Comparison of ENCODE assay signal across 9 mouse cellular contexts in the genomic region with DNA sequence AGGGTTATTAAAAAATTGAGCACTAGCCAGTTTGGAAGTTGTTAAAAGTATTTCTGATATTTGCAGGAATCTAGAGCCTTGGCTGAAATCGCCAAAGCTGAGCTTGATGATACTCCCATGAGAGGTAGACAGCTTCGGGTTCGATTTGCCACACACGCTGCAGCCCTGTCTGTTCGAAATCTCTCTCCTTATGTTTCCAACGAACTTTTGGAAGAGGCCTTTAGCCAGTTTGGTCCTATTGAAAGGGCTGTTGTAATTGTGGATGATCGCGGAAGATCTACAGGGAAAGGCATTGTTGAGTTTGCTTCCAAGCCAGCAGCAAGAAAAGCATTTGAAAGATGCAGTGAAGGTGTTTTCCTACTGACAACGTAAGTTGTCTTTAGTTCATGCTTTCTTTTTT. TPM values are rescaled to one million over a fixed set of nuclear protein-coding genes. Genes with fewer than 3 reads are reported as not detected.
DNase-seq lines count a peak whose midpoint lies in the region; ATAC-seq and TF ChIP-seq lines count a peak whose summit lies in the region.
"Had no signal": no experiment of that assay in that cellular context is flagged by ENCODE, and none has a peak within 500 bp of the region (broad histone marks: within the 10 kb centered on the region; RNA-seq: fewer than 3 reads in every experiment).

No protein-coding gene starts in this region.

- no peak for TF ChIP-seq CTCF in G1E (IDR thresholded peaks at IDR 0.05; ENCODE audit: low read depth, low read length)

- intact Hi-C loops in left cerebral cortex, postnatal 10 days (cut with DNase I): no loop called here

- 0 out of 2 replicates have a peak overlapping the region, but pooled peaks have one; percentile 98 for H3K27ac ChIP-seq in heart, embryonic 13.5 days (replicated peaks)
- H3K27ac ChIP-seq in hindbrain, embryonic 11.5 days (ENCODE audit: low read depth, low read length): no peak overlapping the region
- H3K27ac ChIP-seq in midbrain, embryonic 11.5 days (ENCODE audit: low read depth, low read length): no peak overlapping the region

- no peak for DNase-seq in heart, postnatal 4 days
- no peak for DNase-seq in G1E (ENCODE audit: low spot score)
- DNase-seq in hindbrain, embryonic 11.5 days (ENCODE audit: low spot score): no peak
- DNase-seq in midbrain, embryonic 11.5 days (ENCODE audit: low spot score, missing footprints): peak; percentile 90
- DNase-seq in right cerebral cortex, postnatal 36 days (ENCODE audit: low spot score in 2 of 2): no peak
- no peak for DNase-seq in natural killer cell, adult 2 months (ENCODE audit: low spot score in 2 of 2)
- no peak for DNase-seq in left cerebral cortex, postnatal 10 days (ENCODE audit: extremely low spot score in 1 of 2, low spot score in 2 of 2)
- DNase-seq: spleen, adult 18-20 months had no signal

- no peaks in the 10 kb centered on the region for H3K27me3 ChIP-seq in heart, embryonic 13.5 days (replicated peaks)
- H3K27me3 ChIP-seq in G1E (ENCODE audit: insufficient read depth, low read length): no peaks in the 10 kb centered on the region
- no peaks in the 10 kb centered on the region for H3K27me3 ChIP-seq in hindbrain, embryonic 11.5 days (ENCODE audit: control insufficient read depth, insufficient read depth, low read length)
- no peaks in the 10 kb centered on the region for H3K27me3 ChIP-seq in midbrain, embryonic 11.5 days (ENCODE audit: control insufficient read depth, insufficient read depth, low read length)

- H3K36me3 ChIP-seq in heart, embryonic 13.5 days: peaks cover 57% of the 10 kb centered on the region
- H3K36me3 ChIP-seq in G1E (replicated peaks): peaks cover 63% of the 10 kb centered on the region
- H3K36me3 ChIP-seq in hindbrain, embryonic 11.5 days (ENCODE audit: control insufficient read depth, insufficient read depth, low read length): peaks cover 12% of the 10 kb centered on the region
- peaks cover 29% of the 10 kb centered on the region for H3K36me3 ChIP-seq in midbrain, embryonic 11.5 days (ENCODE audit: control insufficient read depth, insufficient read depth, low read length)

- peak overlapping the region; percentile 96 for H3K4me3 ChIP-seq in heart, embryonic 13.5 days
- H3K4me3 ChIP-seq in G1E (ENCODE audit: low read depth, low read length): peak overlapping the region; percentile 92
- H3K4me3 ChIP-seq in hindbrain, embryonic 11.5 days (ENCODE audit: low read depth, low read length): peak overlapping the region; percentile 100
- H3K4me3 ChIP-seq in midbrain, embryonic 11.5 days (ENCODE audit: low read depth, low read length): peak overlapping the region; percentile 100

- 3% methylated on average over 9 of the region's 9 CpGs for WGBS in heart, embryonic 13.5 days
- 5% methylated on average over 9 of the region's 9 CpGs for WGBS in hindbrain, embryonic 11.5 days
- WGBS in midbrain, embryonic 11.5 days: 6% methylated on average over 9 of the region's 9 CpGs

- peaks cover 46% of the 10 kb centered on the region for H3K4me1 ChIP-seq in heart, embryonic 13.5 days
- peaks cover 42% of the 10 kb centered on the region for H3K4me1 ChIP-seq in G1E (ENCODE audit: insufficient read depth, low read depth, low read length)
- H3K4me1 ChIP-seq in hindbrain, embryonic 11.5 days (replicated peaks; ENCODE audit: control insufficient read depth, insufficient read depth, low read length): 0 out of 2 replicates have a peak, but pooled peaks cover 6% of the 10 kb centered on the region
- peaks cover 15% of the 10 kb centered on the region for H3K4me1 ChIP-seq in midbrain, embryonic 11.5 days (ENCODE audit: control insufficient read depth, insufficient read depth, low read length)

- peak overlapping the region; percentile 100 for H3K9ac ChIP-seq in heart, embryonic 13.5 days
- peak overlapping the region; percentile 100 for H3K9ac ChIP-seq in hindbrain, embryonic 11.5 days (ENCODE audit: low read depth, low read length)
- peak overlapping the region; percentile 100 for H3K9ac ChIP-seq in midbrain, embryonic 11.5 days (ENCODE audit: low read length)

- no peaks in the 10 kb centered on the region for H3K9me3 ChIP-seq in heart, embryonic 13.5 days
- no peaks in the 10 kb centered on the region for H3K9me3 ChIP-seq in G1E (replicated peaks)
- no peaks in the 10 kb centered on the region for H3K9me3 ChIP-seq in hindbrain, embryonic 11.5 days (ENCODE audit: control insufficient read depth, low read length)
- H3K9me3 ChIP-seq in midbrain, embryonic 11.5 days (ENCODE audit: control insufficient read depth, low read length): no peaks in the 10 kb centered on the region

- ATAC-seq in heart, embryonic 13.5 days (ENCODE audit: extremely low read depth, insufficient number of reproducible peaks, low FRiP score, low TSS enrichment): no peak
- no peak for ATAC-seq in G1E (ENCODE audit: extremely low read depth, insufficient number of reproducible peaks, low FRiP score, poor library complexity, severe bottlenecking)
- no peak for ATAC-seq in hindbrain, embryonic 11.5 days (ENCODE audit: low FRiP score)
- no peak for ATAC-seq in midbrain, embryonic 11.5 days (ENCODE audit: low FRiP score)

- H3K4me2 ChIP-seq in heart, embryonic 13.5 days: peak overlapping the region; percentile 94
- H3K4me2 ChIP-seq in hindbrain, embryonic 11.5 days (replicated peaks; ENCODE audit: low read depth, low read length): peak overlapping the region; percentile 85
- H3K4me2 ChIP-seq in midbrain, embryonic 11.5 days: peak overlapping the region; percentile 89

RNA-seq across cellular contexts. Expression of gene Sfpq, which starts 2.1 kb away (rescaled TPM):
- polyA plus RNA-seq in heart, embryonic 13.5 days (2015; fragmentation: Nextera tagmentation; extraction: Ambion mirVana): 44.3 and 47.4 TPM in 2 replicates
- 100 to 1,000 TPM; 182 to 205 TPM for total RNA-seq in heart, postnatal 4 days (2021)
- total RNA-seq in G1E (2014; fragmentation: Nextera tagmentation) (329 and 353 TPM in 2 replicates), G1E (2017) (302 and 471 TPM in 2 replicates)
- 346 and 492 TPM in 2 replicates for polyA plus RNA-seq in G1E (2012)
- 170 and 176 TPM in 2 replicates for polyA plus RNA-seq in hindbrain, embryonic 11.5 days (2014; fragmentation: Nextera tagmentation; extraction: Ambion mirVana)
- 160 and 165 TPM in 2 replicates for polyA plus RNA-seq in midbrain, embryonic 11.5 days (2014; fragmentation: Nextera tagmentation; extraction: Ambion mirVana)
- 100 to 1,000 TPM; 283 to 303 TPM for total RNA-seq in left cerebral cortex, postnatal 10 days (2021)

RNA-seq across cellular contexts. Expression of gene Zmym1, which starts 37.8 kb away (rescaled TPM):
- polyA plus RNA-seq in heart, embryonic 13.5 days (2015; fragmentation: Nextera tagmentation; extraction: Ambion mirVana): 11.4 and 16.6 TPM in 2 replicates
- 1 to 10 TPM; 5.8 to 5.9 TPM for total RNA-seq in heart, postnatal 4 days (2021)
- total RNA-seq in G1E (2014; fragmentation: Nextera tagmentation): 21.4 and 30.6 TPM in 2 replicates
- 19.0 and 26.3 TPM in 2 replicates for total RNA-seq in G1E (2017)
- 1.8 and 3.7 TPM in 2 replicates for polyA plus RNA-seq in G1E (2012)
- polyA plus RNA-seq in hindbrain, embryonic 11.5 days (2014; fragmentation: Nextera tagmentation; extraction: Ambion mirVana): 25.2 and 37.1 TPM in 2 replicates
- 33.0 and 34.9 TPM in 2 replicates for polyA plus RNA-seq in midbrain, embryonic 11.5 days (2014; fragmentation: Nextera tagmentation; extraction: Ambion mirVana)
- 10 to 100 TPM; 12.6 to 12.8 TPM for total RNA-seq in left cerebral cortex, postnatal 10 days (2021)

RNA-seq across cellular contexts. Expression of gene Zmym6, which starts 54.0 kb away (rescaled TPM):
- polyA plus RNA-seq in heart, embryonic 13.5 days (2015; fragmentation: Nextera tagmentation; extraction: Ambion mirVana): 10.6 and 10.7 TPM in 2 replicates
- 1 to 10 TPM; 7.1 to 7.2 TPM for total RNA-seq in heart, postnatal 4 days (2021)
- 29.5 and 44.9 TPM in 2 replicates for total RNA-seq in G1E (2014; fragmentation: Nextera tagmentation)
- 25.7 and 35.3 TPM in 2 replicates for total RNA-seq in G1E (2017)
- polyA plus RNA-seq in G1E (2012): 0.50 and 1.0 TPM in 2 replicates
- 27.5 and 31.3 TPM in 2 replicates for polyA plus RNA-seq in hindbrain, embryonic 11.5 days (2014; fragmentation: Nextera tagmentation; extraction: Ambion mirVana)
- 26.7 and 30.8 TPM in 2 replicates for polyA plus RNA-seq in midbrain, embryonic 11.5 days (2014; fragmentation: Nextera tagmentation; extraction: Ambion mirVana)
- total RNA-seq in left cerebral cortex, postnatal 10 days (2021): 10 to 100 TPM; 32.8 to 35.7 TPM

RNA-seq across cellular contexts. Expression of gene Zmym4, which starts 55.3 kb away (rescaled TPM):
- 12.9 and 13.7 TPM in 2 replicates for polyA plus RNA-seq in heart, embryonic 13.5 days (2015; fragmentation: Nextera tagmentation; extraction: Ambion mirVana)
- 10 to 100 TPM; 36.0 to 38.1 TPM for total RNA-seq in heart, postnatal 4 days (2021)
- total RNA-seq in G1E (2014; fragmentation: Nextera tagmentation) (81.3 and 90.0 TPM in 2 replicates), G1E (2017) (42.8 and 54.7 TPM in 2 replicates)
- polyA plus RNA-seq in G1E (2012): 2.9 and 3.9 TPM in 2 replicates
- polyA plus RNA-seq in hindbrain, embryonic 11.5 days (2014; fragmentation: Nextera tagmentation; extraction: Ambion mirVana): 25.2 and 38.8 TPM in 2 replicates
- polyA plus RNA-seq in midbrain, embryonic 11.5 days (2014; fragmentation: Nextera tagmentation; extraction: Ambion mirVana): 29.8 and 31.6 TPM in 2 replicates
- total RNA-seq in left cerebral cortex, postnatal 10 days (2021): 10 to 100 TPM; 48.7 to 52.7 TPM
